Mouse (Mus musculus) kidney, adult 2 months (tissue): ENCODE data around the gene Ngly1.

Experiments
- CTCF ChIP-seq: fragments of 200-500 bp; conservative IDR thresholded peaks from 2 replicates; pipeline ENCODE4 v1.5.1; 2011; ENCODE audit warnings: low read depth, mild to moderate bottlenecking, control low read depth, low read length, moderate library complexity, mixed read lengths; ENCODE audit not compliant: insufficient read depth, insufficient read length
- POLR2A ChIP-seq: fragments of 200-500 bp; IDR thresholded peaks from one replicate; pipeline ENCODE4 v1.6.1; 2011; ENCODE audit warnings: low read depth, low read length, control low read depth

- TF ChIP-seq POLR2A = no peak
- TF ChIP-seq CTCF = no peak
These were observed 44.8 kb downstream of the Ngly1 start for GRCm38 (mm10) chr14:16293921-16294320.
